Mouse (Mus musculus) cerebellum, adult 9-11 months (tissue): ENCODE measurements around the gene Adamts7.

Experiments used
- DNase-seq: peaks from one replicate; pipeline ENCODE4 v3.0.0; 2022

The Adamts7 gene

GRCm38 (mm10) chr9:90162243-90162925 is 485 bp upstream of the Adamts7 start:
- DNase-seq = no peak

GRCm38 (mm10) chr9:90163749-90164095 is 853 bp downstream of the Adamts7 start:
- no peak for DNase-seq

GRCm38 (mm10) chr9:90164670-90165453 is 2.0 kb downstream of the Adamts7 start:
- no peak for DNase-seq

GRCm38 (mm10) chr9:90165590-90165989 is 2.7 kb downstream of the Adamts7 start:
- no peak for DNase-seq

- no peak for DNase-seq
These were observed 3.7 kb downstream of the Adamts7 start for GRCm38 (mm10) chr9:90166615-90167014.

GRCm38 (mm10) chr9:90169965-90170364 is 7.1 kb downstream of the Adamts7 start:
- DNase-seq = peak; percentile 66

GRCm38 (mm10) chr9:90171421-90171820 is 8.6 kb downstream of the Adamts7 start:
- DNase-seq = no peak

GRCm38 (mm10) chr9:90172528-90173321 is 9.9 kb downstream of the Adamts7 start:
- DNase-seq = no peak

GRCm38 (mm10) chr9:90173330-90173729 is 10.5 kb downstream of the Adamts7 start:
- DNase-seq = no peak

- DNase-seq = no peak
These were observed 16.5 kb downstream of the Adamts7 start for GRCm38 (mm10) chr9:90179409-90179808.

GRCm38 (mm10) chr9:90181656-90182388 is 19.0 kb downstream of the Adamts7 start:
- DNase-seq = no peak

GRCm38 (mm10) chr9:90182636-90183421 is 20.0 kb downstream of the Adamts7 start:
- no peak for DNase-seq

GRCm38 (mm10) chr9:90183550-90183949 is 20.7 kb downstream of the Adamts7 start:
- no peak for DNase-seq

GRCm38 (mm10) chr9:90184116-90184515 is 21.2 kb downstream of the Adamts7 start:
- no peak for DNase-seq

- no peak for DNase-seq
These were observed 22.6 kb downstream of the Adamts7 start for GRCm38 (mm10) chr9:90185356-90185910.

- DNase-seq = no peak
These were observed 26.0 kb downstream of the Adamts7 start for GRCm38 (mm10) chr9:90188893-90189292.

GRCm38 (mm10) chr9:90189391-90189790 is 26.5 kb downstream of the Adamts7 start:
- no peak for DNase-seq

GRCm38 (mm10) chr9:90195000-90195399 is 32.1 kb downstream of the Adamts7 start:
- DNase-seq = no peak

- no peak for DNase-seq
These were observed 33.4 kb downstream of the Adamts7 start for GRCm38 (mm10) chr9:90196262-90196661.

- DNase-seq = no peak
These were observed 34.3 kb downstream of the Adamts7 start for GRCm38 (mm10) chr9:90197116-90197665.

- no peak for DNase-seq
These were observed 35.1 kb downstream of the Adamts7 start for GRCm38 (mm10) chr9:90197866-90198383.
